25 mouse cellular contexts compared by ENCODE assay signal in the genomic region with DNA sequence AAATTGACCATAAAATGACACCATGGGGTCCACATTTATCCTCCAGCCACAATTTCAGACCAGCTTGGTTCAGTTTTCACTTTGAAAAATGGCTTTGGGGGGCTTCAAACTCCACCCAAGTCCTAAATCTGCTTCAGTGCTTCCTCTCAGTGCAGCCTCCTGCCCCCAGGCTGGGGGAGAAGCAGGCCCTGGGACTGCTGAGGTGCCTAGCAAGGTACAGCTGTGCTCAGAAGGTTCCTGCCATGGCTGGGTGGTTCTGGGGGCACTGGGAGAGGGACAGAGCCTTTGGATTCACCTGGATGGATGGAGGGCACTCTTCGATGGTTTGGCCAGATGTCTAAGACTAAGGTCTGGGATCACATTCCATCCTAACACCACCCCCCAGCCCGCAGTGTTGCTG.
"Had no signal": no experiment of that assay in that cellular context is flagged by ENCODE, and none has a peak within 500 bp of the region (broad histone marks: within the 10 kb centered on the region; RNA-seq: fewer than 3 reads in every experiment).

No protein-coding gene starts in this region.

- ATAC-seq: forebrain, embryonic 15.5 days; forebrain, postnatal 0 days; hindbrain, postnatal 0 days; intestine, embryonic 16.5 days had no signal

- H3K4me3 ChIP-seq: forebrain, embryonic 15.5 days; heart, adult 2 months; heart, embryonic 13.5 days; heart, embryonic 15.5 days; hindbrain, embryonic 13.5 days; hindbrain, embryonic 15.5 days; liver, embryonic 13.5 days had no signal

- H3K4me1 ChIP-seq: heart, embryonic 15.5 days; hindbrain, embryonic 15.5 days; liver, embryonic 13.5 days had no signal

- H3K27ac ChIP-seq: forebrain, embryonic 15.5 days; heart, adult 2 months; heart, embryonic 13.5 days; heart, embryonic 15.5 days; hindbrain, embryonic 13.5 days; hindbrain, embryonic 15.5 days; hindbrain, postnatal 0 days; liver, embryonic 13.5 days had no signal

- H3K4me2 ChIP-seq: forebrain, embryonic 15.5 days; heart, embryonic 11.5 days; heart, embryonic 13.5 days; heart, embryonic 15.5 days; hindbrain, embryonic 13.5 days; hindbrain, embryonic 15.5 days; liver, embryonic 11.5 days; liver, embryonic 13.5 days had no signal

- H3K36me3 ChIP-seq: forebrain, embryonic 15.5 days; heart, embryonic 13.5 days; heart, embryonic 15.5 days; hindbrain, embryonic 13.5 days; hindbrain, embryonic 15.5 days; liver, embryonic 13.5 days had no signal

- H3K27me3 ChIP-seq: forebrain, embryonic 15.5 days had no signal

- H3K9ac ChIP-seq: forebrain, embryonic 15.5 days; forebrain, postnatal 0 days; heart, embryonic 13.5 days; heart, embryonic 15.5 days; hindbrain, embryonic 13.5 days; hindbrain, embryonic 15.5 days; liver, embryonic 13.5 days had no signal

- DNase-seq: forebrain, postnatal 0 days; gastrocnemius, postnatal 14 days; gastrocnemius, postnatal 36 days; heart, adult 11 months; heart, adult 2 months; heart, postnatal 14 days; heart, postnatal 36 days; kidney, adult 18-20 months; kidney, adult 8-10 months; kidney, postnatal 14 days; kidney, postnatal 36 days; layer of hippocampus, adult 9-11 months; layer of hippocampus, postnatal 36 days; left cerebral cortex, postnatal 4 days; liver; liver, embryonic 13.5 days had no signal

- H3K9me3 ChIP-seq: forebrain, embryonic 15.5 days; heart, embryonic 13.5 days; heart, embryonic 15.5 days; hindbrain, embryonic 13.5 days; hindbrain, embryonic 15.5 days; liver, embryonic 13.5 days had no signal
